Comparison of ENCODE assay signal across 22 mouse cellular contexts in the genomic region with DNA sequence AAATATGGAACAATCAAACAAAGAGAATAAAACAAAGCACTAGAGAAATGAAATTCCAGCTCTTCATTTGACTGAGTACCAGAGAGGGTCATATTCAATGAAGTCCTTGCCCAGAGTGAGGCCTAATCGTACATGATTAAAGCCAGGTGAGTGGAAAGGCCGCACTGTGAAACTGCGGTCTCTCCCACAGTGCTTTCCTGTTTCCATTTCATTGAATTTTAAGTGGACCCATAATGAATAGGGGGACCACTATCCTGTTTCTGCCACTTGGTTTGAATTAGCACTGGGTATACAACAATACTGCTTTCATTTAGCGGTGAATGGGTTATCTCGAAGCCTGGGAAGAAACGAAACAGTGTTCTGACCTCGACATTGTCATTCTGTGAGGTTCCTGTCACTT.
DNase-seq lines count a peak whose midpoint lies in the region; ATAC-seq and TF ChIP-seq lines count a peak whose summit lies in the region.
"Had no signal": no experiment of that assay in that cellular context is flagged by ENCODE, and none has a peak within 500 bp of the region (broad histone marks: within the 10 kb centered on the region; RNA-seq: fewer than 3 reads in every experiment).

No protein-coding gene starts in this region.

- ATAC-seq in embryonic facial prominence, embryonic 12.5 days (ENCODE audit: insufficient number of reproducible peaks, insufficient read depth, low FRiP score, low TSS enrichment): peak; percentile 72; the same call in 1 of the 2 replicates
- no peak for ATAC-seq in limb, embryonic 14.5 days (ENCODE audit: low FRiP score, low read depth)
- no peak for ATAC-seq in granulocyte monocyte progenitor cell, adult 5-6 weeks (replicated peaks; ENCODE audit: poor library complexity, severe bottlenecking)
- ATAC-seq: CD4-positive, CD25-positive, alpha-beta regulatory T cell, adult 4 months; forebrain, embryonic 13.5 days; inflammation-experienced regulatory T-cells, adult 6 months; intestine, postnatal 0 days had no signal

- H3K27ac ChIP-seq in embryonic facial prominence, embryonic 12.5 days: no peak overlapping the region
- H3K27ac ChIP-seq in limb, embryonic 14.5 days (replicated peaks; ENCODE audit: low read depth, low read length): no peak overlapping the region
- H3K27ac ChIP-seq: forebrain, embryonic 13.5 days; heart, embryonic 13.5 days; hindbrain, embryonic 15.5 days had no signal

- no peaks in the 10 kb centered on the region for H3K27me3 ChIP-seq in embryonic facial prominence, embryonic 12.5 days
- no peaks in the 10 kb centered on the region for H3K27me3 ChIP-seq in limb, embryonic 14.5 days (ENCODE audit: control insufficient read depth, insufficient read depth, low read length)
- H3K27me3 ChIP-seq: forebrain, embryonic 13.5 days; heart, embryonic 13.5 days; hindbrain, embryonic 15.5 days had no signal

- no peaks in the 10 kb centered on the region for H3K9me3 ChIP-seq in embryonic facial prominence, embryonic 12.5 days
- no peaks in the 10 kb centered on the region for H3K9me3 ChIP-seq in limb, embryonic 14.5 days (ENCODE audit: control insufficient read depth, low read length)
- H3K9me3 ChIP-seq: forebrain, embryonic 13.5 days; heart, embryonic 13.5 days; hindbrain, embryonic 15.5 days had no signal

- peaks cover 23% of the 10 kb centered on the region for H3K4me1 ChIP-seq in embryonic facial prominence, embryonic 12.5 days
- peaks cover 15% of the 10 kb centered on the region; the same call in 1 of the 2 replicates for H3K4me1 ChIP-seq in limb, embryonic 14.5 days (ENCODE audit: control insufficient read depth, insufficient read depth, low read length)
- H3K4me1 ChIP-seq: forebrain, embryonic 13.5 days; heart, embryonic 13.5 days; hindbrain, embryonic 15.5 days had no signal

- peak; percentile 19 for DNase-seq in embryo, embryonic 10 days (ENCODE audit: low spot score)
- no peak for DNase-seq in embryo, embryonic 9.5 days (ENCODE audit: extremely low spot score)
- peak; percentile 63 for DNase-seq in hindlimb bud, embryonic 11.5 days (ENCODE audit: extremely low spot score, low read depth, low spot score)
- peak; percentile 11 for DNase-seq in limb, embryonic 14.5 days (ENCODE audit: low spot score)
- DNase-seq in cerebellum, postnatal 36 days: no peak
- DNase-seq in kidney, postnatal 10 days: no peak
- DNase-seq: adrenal gland, adult 8-10 months; adrenal gland, postnatal 36 days; B cell, adult 2 months; cerebellum, adult 2 months; cerebellum, postnatal 14 days; gastrocnemius, postnatal 14 days; heart, postnatal 36 days had no signal

- H3K9ac ChIP-seq in embryonic facial prominence, embryonic 12.5 days: no peak overlapping the region
- no peak overlapping the region for H3K9ac ChIP-seq in limb, embryonic 14.5 days (ENCODE audit: low read depth, low read length, severe bottlenecking)
- H3K9ac ChIP-seq: forebrain, embryonic 13.5 days; heart, embryonic 13.5 days; hindbrain, embryonic 15.5 days had no signal

- no peak overlapping the region for H3K4me3 ChIP-seq in embryonic facial prominence, embryonic 12.5 days
- H3K4me3 ChIP-seq in limb, embryonic 14.5 days (replicated peaks; ENCODE audit: low read length): no peak overlapping the region
- H3K4me3 ChIP-seq: forebrain, embryonic 13.5 days; heart, embryonic 13.5 days; hindbrain, embryonic 15.5 days had no signal

- TF ChIP-seq POLR2A in limb, embryonic 14.5 days (IDR thresholded peaks at IDR 0.05; ENCODE audit: borderline replicate concordance, extremely low read depth, insufficient read depth, insufficient read length): no peak

- 20% methylated on average over 7 of the region's 7 CpGs for WGBS in embryonic facial prominence, embryonic 12.5 days
- 22% methylated on average over 7 of the region's 7 CpGs for WGBS in limb, embryonic 14.5 days

- no peaks in the 10 kb centered on the region for H3K36me3 ChIP-seq in embryonic facial prominence, embryonic 12.5 days
- H3K36me3 ChIP-seq in limb, embryonic 14.5 days (ENCODE audit: control insufficient read depth, insufficient read depth, low read length): no peaks in the 10 kb centered on the region
- H3K36me3 ChIP-seq: G1E; heart, embryonic 13.5 days; hindbrain, embryonic 15.5 days had no signal

- H3K4me2 ChIP-seq in embryonic facial prominence, embryonic 12.5 days (replicated peaks): no peak overlapping the region
- no peak overlapping the region for H3K4me2 ChIP-seq in limb, embryonic 14.5 days (replicated peaks; ENCODE audit: low read depth, low read length, severe bottlenecking)
- H3K4me2 ChIP-seq: forebrain, embryonic 13.5 days; heart, embryonic 13.5 days; hindbrain, embryonic 15.5 days had no signal

Comparison
In these comparisons a context has a peak if more than half of its experiments do, and no peak if none do; other contexts are left out.
1. DNase-seq: peak in embryo, embryonic 10 days (single experiment), hindlimb bud, embryonic 11.5 days (single experiment) and limb, embryonic 14.5 days (single experiment); none in embryo, embryonic 9.5 days (single experiment), cerebellum, postnatal 36 days (0 of 2) and kidney, postnatal 10 days (single experiment).